Mouse (Mus musculus) embryo, embryonic 11 days (tissue): ENCODE measurements at regions not wholly inside any gene's neighbourhood (a gene's known extent, or its start where the extent isn't known, plus 50 kb on each side); places are given as distances from the start of the nearest gene placed in this dataset.

Experiments used
- DNase-seq: peaks from one replicate; pipeline ENCODE4 v3.0.0-alpha.2; 2015

DNA sequence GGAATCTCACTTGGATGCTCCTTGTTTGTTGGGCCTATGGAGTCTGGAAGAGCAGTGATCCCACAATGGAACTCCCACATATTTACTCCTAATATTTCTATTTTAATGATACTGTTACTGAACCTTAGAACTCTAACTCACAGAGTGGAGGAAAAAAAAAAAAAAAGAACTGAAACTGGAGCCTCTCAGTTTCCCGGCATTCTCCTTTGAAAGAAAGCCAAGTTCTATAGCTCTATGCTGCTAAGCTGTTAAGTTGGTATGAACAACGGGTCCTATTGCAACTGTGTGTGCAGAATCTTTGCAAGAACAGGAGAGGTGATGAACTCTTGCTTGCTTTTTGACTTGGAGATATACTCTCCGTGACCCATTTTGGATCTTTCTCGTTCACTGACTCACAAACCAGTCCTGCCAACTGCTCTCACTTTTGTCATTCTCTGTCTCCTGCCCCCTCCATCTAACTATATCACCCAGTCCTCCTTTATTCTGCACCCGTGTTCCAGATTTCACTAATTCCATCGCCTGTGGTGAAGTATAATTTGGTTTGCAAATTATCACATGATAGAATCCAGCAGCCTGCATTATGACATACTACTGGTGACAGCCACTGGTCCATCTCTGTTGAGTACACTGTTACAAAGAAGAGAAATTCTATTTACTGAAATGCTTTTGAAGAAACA is 92.6 kb upstream of the Ctsc start:
- no peak for DNase-seq

DNA sequence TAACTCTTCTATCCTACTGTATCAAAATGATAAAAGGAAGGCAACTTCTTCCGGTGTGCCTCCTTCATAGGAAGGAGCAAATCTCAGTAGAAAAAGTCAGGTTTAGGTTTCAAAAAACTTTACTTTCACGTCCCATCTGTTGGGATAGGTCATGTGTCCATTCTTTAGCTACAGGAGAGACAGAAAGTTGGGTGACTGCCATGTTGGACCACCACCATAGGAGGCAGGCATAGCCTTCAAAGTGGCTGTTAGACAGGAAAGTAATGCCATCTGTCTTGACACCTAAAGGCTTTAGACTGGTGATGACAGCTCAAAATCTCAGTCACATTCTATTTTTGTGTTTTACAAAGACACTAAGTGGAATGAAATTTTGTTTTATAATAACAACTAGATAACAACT is 90.3 kb upstream of the Ctsc start:
- DNase-seq: no peak

DNA sequence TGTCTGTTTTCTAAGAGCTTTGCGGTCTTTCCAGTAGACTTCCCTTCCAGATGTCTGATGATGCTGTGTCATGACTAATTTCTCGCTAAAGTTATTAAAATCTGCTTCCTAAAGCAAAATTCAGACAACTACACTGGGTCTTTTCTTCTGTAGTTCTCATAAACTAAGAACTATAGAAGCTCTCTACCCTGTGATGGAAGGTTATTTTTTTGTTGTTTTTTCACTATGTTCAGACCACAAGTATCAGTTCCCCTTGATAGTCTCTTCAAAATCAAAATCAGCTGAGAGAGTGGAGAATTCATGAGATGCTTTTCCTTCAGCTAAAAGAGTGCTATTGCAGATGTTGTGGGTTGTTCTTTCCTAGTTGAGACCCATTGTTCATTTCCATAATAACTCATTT is 85.1 kb upstream of the Ctsc start:
- no peak for DNase-seq

DNA sequence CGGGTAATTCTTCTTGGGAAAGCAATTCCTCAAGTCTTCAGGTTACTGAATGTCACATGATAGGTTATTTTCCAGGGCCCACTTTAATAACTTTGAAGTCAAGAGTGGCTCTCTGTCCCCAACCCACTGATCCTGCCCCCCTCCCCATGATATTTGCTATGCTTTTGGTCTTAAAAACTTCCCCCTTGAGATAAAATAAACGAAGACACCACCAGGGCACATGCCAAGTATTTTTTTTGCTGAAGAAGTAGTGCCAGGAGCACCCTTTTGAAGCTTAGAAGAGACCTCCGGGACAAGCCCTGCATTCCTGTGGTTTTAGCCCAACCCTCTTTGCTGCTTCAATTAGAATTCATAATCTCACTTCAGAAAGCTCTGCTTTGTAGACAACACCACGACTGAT is 78.8 kb upstream of the Ctsc start:
- DNase-seq: no peak

DNA sequence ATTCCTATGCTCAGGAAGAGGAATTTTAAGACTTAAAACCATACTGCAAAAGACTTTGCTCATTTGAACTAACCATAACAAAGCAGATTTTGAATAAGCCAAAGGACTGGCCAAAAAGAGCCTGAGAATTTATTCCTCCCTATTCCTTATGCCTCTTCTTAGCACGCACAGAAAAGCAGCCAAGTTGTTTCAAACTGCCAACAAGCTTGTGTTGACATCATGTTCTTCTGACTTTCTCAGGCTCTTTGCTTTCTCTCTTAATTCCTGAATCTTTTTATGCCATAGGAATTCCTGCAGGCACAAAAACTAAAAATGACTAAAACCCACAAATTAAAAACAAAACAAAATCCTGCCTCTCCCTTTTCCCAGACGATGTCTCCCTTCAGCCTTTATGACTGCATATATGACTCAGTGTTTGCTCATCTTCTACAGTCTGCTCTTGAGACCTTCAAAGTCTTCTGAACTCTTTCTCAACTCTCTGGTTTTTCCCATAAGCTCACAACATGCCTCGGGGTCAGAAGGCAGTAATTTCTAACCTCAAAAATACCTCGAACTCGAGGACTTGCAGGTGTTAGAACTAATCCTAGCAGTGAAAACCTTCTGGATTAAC is 77.9 kb upstream of the Ctsc start:
- DNase-seq: no peak

DNA sequence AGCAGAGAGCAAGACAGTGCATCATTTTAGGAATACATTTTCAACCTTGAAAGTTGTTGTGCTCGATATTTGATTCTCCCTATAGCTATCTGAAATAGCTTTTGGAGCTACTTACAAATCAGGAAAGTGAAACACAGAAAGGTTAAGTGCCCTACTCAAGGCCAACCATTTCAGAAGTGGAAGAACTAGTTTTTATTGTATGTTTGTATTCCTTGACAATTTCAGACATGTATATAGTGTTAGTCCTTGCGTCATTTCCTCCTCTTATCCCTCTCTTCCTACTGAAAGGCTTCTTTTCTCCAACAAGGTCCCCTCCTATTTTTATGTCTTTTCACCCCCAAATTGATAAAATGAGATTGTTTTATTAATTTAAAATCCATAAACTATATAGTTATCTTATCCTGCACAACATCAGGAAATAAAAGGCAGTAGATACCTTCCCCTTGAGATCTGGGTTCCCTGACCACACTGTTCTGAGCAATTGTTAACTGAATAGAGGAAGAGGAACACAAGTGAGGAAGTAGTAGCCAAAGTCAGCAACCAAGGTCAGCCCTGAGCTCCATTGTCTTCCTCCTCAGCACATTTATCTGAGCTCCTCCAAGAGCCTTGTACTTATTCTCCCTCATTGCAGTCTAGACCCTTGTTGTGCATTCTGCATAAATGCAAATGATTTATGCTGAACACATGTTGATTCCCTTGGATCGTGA is 76.1 kb upstream of the Ctsc start:
- DNase-seq: no peak

DNA sequence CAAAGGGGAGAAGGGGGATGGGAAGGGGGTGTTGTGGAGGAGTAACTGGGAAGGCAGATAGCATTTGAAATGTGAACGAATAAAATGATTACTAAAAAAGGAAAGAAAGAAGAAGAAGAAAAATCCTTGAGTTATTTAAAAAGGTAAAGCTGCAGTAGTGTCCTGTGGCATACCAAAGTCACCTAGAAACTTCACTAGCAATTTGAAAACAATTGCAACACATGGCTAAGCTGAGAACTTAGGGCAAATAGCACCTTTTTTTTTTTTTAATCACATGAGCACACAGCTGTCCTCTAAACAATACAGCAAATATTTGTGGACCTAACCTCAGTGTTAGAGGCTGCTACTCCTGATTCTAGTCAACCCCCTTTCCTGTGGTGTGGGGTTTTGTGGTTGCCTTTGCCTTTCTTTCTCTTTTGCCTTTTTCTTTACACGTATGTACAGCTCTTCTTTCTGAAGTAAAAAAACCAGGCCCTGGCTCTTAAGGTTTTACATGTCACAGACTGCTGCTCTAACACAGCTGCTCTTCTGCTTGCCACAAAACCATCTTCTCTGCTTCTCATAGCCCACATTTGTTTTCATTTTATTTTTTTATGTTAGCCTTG is 71.6 kb upstream of the Ctsc start:
- no peak for DNase-seq

DNA sequence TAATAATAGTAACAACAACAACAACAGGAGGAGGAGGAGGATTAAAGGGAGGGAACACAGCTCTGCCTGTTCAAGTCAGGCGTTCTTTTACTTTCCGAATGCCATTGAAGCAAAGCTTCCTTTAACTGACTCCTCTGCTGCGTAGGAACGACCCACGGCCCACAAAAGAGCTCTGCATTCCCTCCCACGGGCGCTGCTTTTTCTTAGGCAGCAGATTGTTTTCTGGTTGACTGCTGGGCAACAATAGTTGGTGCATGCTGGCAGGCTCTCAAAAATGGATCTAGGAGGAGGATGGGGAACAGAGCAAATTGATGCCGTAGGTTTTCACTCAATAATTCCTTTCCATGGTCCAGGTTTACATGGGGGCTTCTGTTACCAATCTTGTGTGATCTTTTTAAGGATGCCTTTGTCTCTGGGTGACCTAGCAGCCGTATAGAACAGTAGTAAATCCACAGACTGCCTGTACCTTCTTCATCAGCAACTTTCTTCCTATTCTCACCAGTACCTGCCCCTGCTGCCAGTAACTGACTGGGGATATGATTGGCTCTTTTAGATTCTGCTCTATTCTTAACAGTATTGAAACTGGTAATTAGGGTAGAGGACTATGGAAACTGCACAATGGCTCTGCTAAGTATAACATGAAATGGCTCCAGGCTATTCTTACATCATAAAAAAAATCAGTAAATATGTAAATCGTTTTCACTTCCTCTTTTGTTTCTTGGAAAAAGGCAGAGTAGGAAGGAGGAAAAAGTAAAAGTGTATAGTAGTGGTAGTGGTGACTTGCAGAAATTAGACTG is 70.8 kb upstream of the Ctsc start:
- peak; percentile 62 for DNase-seq

DNA sequence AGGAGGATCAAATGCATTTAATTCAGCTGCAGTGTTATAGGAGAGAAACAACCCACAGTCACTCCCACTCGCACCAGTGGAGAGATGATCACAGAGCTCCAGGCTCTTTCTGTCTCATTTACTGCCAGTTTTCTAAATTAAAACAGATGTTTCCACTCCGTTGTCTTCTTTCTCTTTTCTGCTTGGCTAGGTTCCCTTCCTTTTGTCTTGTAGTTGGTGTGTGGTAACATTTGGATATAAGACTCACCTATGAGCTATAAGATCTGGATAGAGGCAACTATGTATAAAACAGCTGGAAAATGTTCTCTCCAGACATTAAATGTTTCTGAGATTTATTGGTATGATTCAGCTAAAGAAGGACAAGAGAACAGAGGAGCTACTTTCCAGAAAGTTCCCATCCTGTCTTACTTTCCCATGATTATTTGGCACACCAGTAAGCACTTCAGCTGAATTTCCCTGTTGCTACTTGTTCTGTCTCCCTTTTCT is 63.1 kb upstream of the Ctsc start:
- no peak for DNase-seq

DNA sequence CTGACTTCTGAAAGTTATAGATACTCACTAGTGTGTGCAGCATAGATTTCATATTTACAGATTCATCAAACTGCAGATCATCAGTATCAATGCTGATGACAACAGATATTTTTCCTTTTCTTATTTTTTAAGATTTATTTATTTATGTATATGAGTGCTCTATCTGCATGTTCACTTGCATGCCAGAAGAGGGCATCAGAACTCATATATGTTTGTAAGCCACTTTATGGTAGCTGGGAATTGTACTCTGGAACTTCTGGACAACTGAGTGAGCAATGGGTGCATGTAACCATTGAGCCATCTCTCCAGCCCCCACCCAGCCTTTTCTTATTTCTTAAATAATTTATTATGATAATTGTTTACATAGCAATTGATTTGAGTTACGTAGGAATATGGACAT is 62.5 kb upstream of the Ctsc start:
- no peak for DNase-seq

DNA sequence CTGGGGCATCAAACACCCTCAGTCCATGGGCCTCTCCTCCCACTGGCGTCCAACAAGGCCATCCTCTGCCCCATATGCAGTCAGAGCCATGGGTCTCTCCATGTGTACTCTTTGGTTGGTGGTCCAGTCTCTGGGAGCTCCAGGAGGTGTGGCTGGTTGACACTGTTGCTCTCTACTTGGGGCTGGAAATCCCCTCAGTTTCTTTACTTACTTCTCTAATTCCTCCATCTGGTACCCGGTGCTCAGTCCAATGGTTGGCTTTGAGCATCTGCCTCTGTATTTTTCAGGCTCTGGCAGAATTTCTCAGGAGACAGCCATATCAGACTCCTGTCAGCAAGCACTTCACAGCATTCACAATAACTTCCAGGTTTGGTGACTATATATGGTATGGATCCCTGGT is 55.7 kb upstream of the Ctsc start:
- DNase-seq: no peak

DNA sequence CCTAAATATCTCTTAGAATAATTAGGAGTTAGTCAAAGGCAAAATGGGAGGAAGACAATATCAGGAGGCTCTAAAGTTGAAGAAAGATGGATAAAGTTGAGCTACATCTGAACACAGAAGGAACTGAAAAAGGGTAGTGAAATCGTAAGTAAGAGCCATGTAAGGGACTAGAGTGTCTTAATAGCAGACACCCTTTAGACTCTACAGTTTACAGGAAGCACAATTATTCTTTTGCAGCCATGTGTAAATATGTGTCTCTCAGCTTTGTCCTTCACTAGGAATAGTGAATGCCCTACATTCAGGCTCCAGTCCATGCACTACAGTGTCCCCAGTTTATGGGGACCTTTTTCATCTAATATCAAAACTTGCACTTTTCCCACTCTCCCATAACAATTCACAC is 52.1 kb upstream of the Ctsc start:
- DNase-seq: no peak
